Mouse (Mus musculus) mature B cell (primary cell): ENCODE results near the gene Aplnr.

Source experiments
- in situ Hi-C: fragments of 300-500 bp; cut with MboI; formaldehyde crosslinking; loops from 2 replicates; pipeline ENCODE4 v1.14.3; 2019

The Aplnr gene

DNA sequence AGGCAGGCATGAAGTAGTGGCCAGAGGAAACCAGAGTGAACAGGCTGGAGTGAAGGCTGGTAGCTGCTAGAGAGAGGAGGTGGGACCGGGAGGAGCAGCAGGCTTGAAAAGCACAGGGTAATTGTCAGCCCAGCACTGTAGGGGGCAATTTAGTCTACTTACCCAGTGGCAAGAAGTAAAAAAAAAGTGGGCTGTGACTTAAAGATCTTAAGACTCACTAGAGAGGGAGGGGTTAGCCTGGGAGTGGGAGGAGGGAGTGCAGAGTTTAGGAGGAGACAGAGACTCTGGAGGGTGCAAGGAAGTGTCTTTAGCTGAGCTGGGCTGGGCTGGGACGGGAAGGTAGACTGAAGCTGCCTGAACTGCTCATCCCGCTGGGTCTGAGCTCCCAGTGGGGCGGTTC is at the start of gene Aplnr:
Gene Aplnr (plus strand): TSS at position 137 of the 400 bp plus-strand sequence.
- in situ Hi-C loops, result no loop called here

DNA sequence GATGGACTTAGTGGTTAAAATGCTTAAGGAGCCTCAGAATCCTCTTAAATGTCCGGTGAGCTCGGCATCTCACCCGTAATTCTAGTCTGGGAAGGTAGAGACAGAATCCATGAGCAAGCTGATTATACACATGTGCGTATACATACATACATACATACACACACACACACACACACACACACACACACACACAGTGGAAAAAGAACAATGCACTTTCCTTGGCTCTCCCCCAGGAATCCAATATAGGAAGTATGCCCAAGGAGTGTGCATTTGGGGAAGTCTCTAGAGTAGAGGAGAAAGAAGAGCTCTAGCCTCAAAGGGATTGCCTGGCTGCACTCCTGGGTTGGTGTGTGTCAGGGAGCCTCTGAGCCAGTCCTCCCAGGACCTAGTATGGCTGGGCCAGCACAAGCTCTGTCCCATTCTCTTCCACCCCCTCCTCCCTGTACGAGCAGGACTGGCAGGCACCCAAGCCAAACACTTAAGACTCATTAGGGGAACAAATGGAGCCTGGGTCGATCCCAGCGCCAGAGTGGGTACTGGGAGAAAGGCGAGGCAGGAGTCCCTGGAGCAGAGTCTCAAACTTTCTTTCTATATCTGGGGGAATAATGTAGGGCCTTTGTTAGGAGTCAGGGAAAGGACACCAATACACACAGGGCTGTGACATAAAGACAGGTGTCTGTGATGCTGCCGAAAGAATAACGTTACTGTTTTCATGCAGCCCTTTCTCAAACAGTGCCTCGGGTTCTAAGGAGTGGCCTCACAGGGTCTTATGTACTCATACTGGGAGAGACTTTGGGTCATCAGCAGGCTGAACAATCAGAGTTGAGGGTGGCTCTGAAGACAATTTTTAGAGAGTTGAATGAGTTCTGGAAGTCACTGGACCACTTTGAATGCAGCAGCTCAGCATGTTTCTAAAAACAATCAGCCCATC is 47.0 kb upstream of the Aplnr start:
- in situ Hi-C loops, result no loop called here

DNA sequence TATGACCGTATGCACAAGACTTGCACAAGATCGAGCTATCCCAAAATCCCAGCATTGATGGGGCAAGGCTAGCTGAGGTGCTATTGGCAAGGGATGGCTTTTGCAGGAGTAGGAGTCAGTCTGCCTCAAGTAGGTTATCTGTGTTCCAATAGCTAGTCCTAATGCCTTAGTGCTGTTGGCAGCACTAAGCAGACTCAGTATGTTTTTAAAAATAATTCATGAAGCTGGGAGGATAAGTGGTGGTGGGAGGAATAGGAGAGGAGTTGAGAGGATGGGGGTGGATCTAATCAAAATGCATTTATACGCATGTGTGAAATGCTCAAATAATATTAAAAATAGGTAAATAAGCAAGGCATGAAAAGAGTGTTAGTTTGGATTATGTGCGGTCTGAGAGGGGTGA is 44.7 kb upstream of the Aplnr start:
- in situ Hi-C loops, result no loop called here

DNA sequence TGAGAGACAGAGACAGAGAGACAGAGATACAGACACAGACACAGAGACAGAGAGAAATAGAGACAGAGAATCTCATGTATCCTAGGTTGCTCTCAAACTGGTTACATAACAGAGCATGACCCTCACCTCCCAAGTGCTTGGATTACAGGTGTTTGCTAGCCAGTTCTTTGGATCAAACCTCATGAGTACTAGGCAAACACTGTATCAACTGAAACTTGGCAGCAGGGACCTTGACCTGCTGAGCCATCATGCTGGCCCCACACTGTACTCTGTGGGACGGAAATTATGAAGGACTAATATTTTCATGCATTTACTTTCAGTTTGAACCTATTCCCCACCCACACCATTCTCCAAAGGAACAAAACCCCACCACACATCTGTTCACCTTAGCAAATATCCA is 42.6 kb upstream of the Aplnr start:
- in situ Hi-C loops, result no loop called here

DNA sequence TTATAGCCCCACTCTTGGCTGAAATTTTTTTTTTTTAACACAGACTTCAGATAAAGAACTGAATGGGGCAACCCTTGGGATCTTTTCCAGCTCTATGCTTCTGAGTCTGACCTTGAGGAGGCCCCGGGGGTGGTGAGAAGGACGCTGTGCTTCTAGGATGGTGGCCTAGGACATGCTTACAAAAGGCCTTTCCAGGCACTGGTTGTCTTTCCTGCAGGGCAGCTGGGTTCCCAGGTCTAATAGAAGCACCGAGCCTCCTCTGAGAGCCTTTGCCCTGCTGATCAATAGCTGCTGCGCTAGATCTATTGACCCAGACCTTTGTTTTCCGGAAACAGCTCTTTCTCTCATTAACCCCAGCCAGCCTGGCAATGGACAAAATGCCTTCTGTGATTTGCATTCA is 40.1 kb upstream of the Aplnr start:
- in situ Hi-C loops, result no loop called here

DNA sequence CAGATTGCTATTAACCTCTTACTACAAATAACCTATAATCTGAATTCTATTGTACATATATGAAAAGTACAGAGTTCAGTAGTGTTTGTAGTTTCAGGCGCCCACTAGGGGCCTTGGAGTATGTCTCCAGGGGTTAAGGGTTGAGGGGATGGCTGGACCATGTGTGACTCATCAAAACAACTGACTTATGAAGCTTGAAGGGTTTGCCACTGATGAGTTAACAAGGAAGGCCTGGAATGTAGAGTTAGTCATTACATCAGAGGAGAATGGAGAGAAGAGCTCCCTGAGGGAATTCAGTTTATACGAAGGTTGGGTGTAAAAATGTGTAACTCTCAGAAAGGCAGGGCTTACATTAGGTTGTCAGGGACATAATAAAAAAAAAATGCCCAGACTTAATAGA is 38.0 kb upstream of the Aplnr start:
- in situ Hi-C loops, result no loop called here

DNA sequence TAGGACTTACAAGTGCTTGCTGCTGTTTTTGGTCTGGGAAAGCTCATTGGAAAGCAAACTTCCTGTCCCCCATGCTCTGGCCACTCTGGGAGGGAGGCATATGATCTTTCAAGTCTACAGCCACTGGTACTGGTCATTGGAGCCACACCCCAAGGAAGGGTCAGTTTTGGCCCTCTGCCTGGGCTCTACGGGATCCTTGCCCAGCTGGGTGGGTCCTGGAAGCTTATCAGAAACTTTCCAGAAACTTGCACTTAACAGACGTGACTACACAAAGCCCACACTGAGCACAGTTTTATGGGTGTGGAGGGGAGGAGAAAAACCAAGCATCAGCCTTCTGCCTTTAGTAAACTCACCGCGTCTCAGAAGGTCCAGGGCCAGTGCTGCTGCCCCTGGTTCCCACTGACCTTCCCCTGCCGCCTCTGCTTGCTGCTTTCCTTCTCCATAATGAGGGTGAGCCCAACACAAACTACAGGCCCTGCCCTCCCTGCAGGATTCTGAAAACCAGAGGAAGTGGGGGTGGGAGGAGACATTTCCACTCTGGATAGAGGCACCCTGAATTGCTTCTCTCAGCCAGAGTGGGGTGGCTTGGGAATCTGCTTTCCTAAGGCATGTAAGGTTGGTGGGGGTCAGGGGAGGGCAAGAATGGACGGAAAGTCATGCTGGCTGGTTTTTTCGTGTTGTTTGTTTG is 37.1 kb upstream of the Aplnr start:
- in situ Hi-C loops, result no loop called here

DNA sequence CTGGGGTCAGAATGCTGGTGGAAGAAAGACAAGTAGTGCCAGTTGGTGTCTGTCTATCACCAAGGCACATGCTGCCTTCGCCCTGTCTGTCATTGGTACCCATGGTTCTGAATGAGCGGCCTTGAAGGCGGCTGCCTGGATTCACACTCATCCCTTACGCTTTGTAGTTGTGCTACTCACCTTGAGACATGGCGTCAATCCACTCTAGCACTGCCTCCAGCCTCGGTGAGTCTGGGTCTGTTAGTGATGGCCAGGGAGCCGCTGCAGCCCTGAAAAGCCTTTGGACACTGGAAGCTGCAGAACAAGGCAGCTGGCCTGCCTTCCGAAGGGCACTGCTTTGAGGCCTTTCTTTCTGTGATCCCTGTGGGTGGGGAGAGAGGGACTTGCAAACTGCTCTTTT is 32.8 kb upstream of the Aplnr start:
- in situ Hi-C loops, result no loop called here

DNA sequence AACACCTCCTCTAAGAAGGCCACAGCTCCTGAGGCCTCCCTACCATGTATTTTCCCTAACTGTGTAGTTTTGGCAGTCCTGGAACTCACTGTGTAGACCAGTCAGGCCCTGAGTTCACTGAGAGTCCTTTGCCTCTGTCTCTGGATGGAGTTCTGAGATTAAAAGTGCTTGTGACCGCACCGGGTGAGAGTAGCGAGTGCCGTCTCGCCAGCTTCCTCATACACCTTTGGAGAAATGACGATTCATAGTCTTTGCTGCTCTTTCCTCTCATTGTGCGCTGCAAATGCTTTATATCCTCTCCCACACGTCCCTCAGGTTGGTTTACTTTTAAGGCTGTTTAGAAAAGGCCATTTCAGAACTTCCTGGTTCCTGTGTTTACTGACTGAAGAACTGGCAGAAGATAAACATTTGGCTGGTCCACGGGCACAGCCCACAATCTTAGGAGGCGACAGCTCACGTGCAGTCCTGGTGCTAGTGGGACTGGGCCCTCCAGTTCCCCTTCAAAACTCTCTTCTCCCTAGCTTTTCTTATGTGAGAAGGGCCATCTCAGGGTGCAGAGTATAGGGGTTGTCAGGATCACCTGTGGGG is 30.5 kb upstream of the Aplnr start:
- in situ Hi-C loops, result no loop called here

DNA sequence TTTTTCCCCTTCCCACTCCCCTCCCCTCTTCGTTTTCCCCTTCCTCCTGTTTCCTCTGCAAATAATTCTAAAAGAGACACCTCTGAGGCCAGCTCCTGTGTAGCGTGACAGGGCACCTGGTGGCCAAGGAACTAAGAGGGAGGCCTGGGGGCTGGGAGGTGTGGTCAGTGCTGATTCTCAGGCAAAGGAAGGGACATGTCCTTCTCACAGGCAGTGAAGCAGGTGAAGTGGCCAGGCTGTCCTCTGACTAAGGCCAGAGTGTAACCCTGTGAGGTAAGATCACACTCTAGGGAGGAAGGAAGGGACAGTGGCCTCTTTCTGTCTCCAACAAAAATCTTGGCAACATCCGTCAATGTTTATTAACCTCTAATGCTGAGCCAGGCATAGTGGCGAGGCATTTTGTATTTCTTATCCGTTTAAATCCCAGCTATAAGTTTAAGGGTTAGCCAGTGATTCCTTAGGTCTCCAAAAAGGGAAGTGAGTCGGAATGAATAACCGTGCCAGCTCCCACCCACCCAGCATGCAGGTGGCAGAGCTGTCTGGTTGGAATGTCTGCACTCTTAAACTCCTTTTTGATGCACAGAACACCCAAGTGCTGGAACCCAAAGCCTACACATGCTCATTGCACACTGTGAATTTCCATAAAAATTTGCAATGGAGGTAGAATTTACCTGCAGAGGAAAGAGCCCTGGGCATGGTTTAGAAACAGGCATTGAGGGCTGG is 29.8 kb upstream of the Aplnr start:
- in situ Hi-C loops, result no loop called here

DNA sequence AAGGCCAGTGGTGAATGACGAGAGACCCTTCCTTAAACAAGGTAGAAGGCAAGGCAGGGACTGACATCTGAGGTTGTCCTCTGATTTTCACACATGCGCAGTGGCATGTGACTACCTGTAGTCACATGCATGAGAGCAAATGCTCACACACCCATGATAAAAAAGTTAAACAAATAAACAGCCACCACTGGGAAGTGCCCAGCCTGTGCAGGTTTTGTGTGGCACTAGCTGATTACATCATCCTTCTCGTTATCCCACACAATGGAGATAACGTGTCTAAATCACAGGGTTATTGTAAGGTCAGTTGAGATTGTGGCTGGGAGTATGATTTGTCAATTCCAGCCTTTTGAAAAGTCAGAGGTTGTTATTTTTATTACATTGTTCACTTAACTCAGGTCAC is 29.1 kb upstream of the Aplnr start:
- in situ Hi-C loops, result no loop called here

DNA sequence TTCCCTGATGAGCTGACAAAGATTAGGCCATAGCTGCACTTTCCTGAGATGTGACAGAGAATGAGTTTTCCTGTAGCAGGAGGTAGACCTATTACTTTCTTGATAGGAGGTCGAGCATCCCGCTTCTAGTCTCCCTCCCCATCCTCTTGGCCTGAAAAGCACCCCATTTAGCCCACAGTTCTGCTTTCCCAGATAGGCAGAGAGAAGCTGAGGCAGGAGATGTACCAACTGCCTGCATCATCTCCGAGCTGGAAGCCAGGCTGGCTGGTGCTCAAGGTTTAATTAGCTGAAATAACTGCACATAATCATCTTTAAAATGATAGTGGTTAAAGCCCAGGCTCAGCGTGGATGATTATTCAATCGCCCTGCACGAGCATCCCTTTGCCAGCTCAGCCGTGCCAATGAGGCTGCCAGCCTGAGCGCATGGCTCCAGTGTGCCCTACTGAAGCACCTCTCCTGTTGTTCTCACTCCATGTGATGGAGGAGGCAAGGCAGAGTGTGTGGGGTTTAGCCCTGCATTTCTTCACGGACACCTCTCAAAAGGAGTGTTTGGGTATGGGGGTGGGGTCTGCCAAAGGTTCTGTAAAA is 25.6 kb upstream of the Aplnr start:
- in situ Hi-C loops, result no loop called here

DNA sequence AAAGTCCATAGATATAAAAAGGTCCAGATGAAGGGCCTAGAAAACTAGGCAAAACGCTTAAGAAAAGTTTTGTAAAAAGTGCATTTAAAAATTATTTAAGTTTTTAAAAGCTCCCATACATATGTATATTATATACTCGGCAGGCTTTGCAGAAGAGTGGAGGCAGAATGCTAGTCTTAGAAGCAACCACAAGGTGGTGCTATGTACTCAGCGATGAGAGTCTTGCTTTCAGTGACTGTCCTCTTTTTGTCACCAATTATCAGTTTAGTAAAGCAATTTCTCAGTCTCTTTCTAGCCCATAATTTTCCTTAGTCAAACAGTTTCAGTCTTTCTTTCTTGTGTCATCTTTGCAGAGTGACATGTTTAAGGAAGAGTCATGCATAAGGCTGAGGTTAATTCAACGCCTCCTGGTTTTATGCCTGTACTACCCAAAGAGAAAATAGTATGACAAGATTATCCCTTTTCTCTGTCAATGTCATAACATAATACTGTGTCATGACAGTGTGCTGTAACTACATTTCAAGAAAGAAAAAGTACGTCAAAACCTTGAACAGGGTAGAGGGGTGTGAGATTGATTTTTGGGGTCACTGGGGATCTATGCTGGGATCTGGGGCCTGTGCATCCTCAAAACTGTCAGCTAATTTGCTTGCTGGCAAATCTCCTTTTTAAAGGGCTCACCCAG is 12.7 kb upstream of the Aplnr start:
- in situ Hi-C loops, result no loop called here

DNA sequence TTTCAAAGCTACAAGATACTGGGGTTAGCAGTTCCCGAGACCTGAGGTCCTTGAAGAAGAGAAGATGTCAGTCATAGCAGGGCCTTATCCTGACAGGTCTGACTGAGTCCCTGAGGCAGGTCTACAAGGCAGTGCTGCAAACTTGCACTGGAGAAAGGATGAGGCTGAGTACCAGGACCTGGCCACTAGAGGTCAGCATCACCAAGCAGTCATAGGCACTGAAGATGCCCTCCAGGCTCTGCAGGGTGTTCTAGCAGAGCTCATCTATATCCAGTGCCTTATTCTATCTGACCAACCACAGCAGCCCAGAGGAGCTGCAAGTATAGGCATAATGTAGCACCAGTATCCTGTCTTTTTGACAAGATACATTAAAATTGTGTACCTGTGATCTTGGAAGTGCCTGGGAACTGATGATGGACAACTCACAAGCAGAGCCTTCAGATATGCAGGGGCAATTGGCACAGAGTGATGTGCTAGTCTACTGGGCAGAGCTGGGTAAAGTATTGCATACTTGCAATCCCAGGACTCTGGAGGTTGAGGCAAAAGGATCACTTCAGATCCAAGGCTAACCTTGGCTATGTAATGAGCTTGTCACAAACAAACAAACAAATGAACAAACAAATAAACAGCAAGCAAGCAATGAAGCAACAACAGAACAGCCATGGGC is 12.0 kb upstream of the Aplnr start:
- in situ Hi-C loops, result no loop called here

DNA sequence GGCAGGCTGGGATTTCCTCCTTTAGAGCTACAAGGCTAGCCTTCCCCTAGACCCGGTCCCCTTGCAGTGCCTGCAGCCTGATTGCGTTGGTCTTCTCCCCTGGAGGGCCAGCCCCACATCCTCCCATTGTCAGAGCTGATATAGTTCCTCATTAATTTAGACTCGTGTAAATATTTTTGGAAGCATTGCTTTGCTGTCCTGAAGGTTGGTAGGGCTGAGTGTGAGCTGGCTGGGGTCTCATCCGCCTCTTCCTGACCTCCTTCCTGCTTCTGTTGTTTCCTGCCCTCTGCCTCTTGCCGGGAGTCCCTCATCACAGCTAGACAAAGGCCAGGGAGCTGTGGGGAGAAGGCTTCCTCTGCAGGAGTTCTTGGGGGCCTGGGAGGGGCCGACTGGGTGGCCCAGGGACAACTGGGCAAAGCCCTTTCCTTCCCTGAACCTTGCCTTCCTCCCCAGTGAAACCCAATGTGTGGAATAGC is 6.5 kb upstream of the Aplnr start:
- in situ Hi-C loops, result no loop called here

DNA sequence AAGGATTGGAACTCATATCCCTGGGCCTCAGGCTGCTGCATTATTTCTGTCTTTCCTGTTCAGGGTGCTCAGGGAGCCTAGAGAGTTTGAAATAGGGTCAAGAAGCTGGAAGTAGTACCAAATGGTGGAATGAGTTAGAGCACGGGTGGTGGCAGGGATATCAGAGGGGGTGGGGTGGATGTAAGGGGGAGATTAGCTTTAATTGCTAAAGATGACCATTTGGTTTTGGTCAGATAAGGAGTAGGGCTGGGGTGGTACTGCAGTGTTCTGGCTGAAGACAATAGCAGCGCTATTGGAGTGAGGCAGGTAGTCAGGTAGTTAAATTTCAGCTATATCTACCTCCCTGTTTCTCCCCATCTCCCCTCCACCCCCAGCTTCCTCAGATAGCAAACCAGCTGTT is 4.8 kb upstream of the Aplnr start:
- in situ Hi-C loops, result no loop called here

DNA sequence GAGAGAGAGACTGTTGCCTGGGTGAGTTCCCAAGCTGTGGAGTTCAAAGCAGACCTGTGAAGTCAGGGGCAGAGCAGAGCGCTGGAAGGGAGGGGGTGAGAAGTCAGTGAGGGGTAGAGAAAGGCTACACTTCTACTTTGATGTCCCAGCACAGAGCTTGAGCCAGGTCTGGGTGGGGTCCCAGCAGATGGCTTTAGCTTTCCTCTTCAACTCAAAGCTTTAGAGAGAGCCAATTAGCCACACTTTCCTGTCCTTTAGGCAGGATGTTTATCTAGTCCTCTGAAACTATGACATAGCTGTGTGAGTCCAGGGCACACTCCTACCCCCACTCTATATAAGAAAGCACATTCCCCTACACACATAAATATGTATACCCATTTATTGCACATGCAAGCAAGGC is 4.3 kb upstream of the Aplnr start:
- in situ Hi-C loops, result no loop called here

DNA sequence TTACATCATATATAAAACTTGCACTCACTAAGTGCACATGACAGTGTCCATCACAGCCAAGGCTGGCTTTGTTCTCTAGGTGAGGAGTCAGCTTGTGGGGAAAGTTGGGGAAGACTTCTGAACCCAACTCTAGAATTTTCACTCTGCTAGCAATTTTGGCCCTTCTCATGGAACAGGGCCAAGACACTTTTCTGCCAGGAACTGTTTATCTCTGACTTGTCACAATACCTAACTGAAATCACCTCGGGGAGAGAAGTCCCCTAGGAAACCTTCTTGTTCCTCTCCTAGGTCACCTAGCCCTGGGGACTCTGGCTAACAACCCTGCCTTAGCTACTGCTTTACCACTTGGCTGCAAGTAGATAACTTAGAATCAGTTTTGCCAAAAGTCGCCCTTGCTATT is 3.8 kb upstream of the Aplnr start:
- in situ Hi-C loops, result no loop called here

DNA sequence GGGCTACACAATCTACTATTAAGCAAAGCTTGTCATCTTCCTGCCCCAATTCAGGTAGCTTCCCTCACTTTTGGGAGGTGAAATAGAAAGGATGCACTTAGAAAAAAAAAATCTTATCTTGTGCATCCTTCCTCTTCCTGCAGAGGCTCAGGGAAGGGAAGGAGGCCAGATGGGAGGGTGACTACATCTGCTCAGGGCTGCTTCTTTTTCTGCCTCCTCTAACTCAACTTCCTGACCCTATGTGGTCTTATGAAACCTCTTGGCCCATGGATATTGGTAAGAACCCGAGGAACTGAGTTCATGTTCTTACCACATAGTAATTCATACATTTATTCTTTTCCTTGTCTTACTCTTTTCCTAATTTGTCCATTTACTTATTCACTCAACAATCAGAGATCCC is 926 bp upstream of the Aplnr start:
- in situ Hi-C loops, result no loop called here

DNA sequence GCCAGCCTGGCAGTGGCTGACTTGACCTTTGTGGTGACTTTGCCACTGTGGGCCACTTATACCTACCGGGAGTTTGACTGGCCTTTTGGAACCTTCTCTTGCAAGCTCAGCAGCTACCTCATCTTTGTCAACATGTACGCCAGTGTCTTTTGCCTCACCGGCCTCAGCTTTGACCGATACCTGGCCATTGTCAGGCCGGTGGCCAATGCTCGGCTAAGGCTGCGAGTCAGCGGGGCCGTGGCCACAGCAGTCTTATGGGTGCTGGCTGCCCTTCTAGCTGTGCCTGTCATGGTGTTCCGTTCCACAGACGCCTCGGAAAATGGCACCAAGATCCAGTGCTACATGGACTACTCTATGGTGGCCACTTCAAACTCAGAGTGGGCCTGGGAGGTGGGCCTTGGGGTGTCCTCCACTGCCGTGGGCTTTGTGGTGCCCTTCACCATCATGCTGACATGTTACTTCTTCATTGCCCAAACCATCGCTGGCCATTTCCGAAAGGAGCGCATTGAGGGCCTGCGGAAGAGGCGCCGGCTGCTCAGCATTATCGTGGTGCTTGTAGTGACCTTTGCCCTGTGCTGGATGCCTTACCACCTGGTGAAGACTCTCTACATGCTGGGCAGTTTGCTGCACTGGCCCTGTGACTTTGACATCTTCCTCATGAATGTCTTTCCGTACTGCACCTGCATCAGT is 951 bp downstream of the Aplnr start:
- in situ Hi-C loops, result no loop called here
